Mouse (Mus musculus) neural tube, embryonic 10.5 days (tissue): ENCODE results near the gene Tceanc.

ENCODE experiments used
- DNase-seq: peaks from one replicate; pipeline ENCODE4 v3.0.0-alpha.2; 2017; ENCODE audit warnings: low spot score; ENCODE audit errors: extremely low spot score

The Tceanc gene

DNA sequence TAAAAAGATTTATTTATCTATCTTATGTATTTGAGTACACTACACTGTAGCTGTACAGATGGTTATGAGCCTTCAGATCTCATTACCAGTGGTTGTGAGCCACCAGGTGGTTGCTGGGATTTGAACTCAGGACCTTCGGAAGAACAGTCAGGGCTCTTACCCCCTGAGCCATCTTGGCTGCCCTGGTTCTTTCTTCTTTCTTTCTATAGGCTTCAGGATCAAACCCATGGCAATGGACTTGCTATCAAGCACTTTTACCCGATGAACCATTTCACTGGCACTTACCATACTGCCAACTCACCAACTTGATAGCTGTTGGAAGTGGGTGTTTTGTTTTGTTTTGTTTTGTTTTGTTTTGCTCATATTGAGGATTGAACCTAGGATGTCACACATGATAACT is 23.3 kb downstream of the Tceanc start:
- DNase-seq = no peak

DNA sequence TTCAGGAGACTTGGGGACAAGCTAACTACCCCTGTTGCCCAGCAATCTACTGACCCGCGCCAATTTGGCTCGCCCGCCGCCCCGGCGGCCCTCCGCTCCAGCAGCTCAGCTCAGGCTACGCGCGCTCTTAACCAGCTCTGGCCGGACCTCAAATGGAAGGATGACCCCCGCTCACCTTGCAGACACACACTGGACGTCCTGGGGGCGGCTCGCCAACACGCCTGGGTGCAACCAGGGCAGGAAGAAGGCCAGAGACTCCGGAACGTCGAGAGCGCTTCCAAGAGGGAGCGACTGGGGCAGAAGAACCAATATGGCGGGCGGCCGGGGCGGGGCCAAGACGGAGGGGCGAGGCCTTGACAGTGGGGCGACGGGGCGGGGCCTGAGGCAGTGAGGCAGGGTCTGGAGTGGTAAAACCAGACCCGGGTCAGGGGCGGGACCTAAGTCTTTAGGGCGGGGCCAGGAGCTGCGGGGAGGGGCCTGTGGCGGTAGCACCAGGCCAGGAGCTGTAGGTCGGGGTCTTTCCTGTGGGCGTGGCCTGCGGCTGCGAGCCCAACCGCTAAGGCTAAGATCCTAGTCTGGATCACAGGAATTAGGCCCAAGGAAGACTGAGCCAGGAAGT is 38.9 kb downstream of the Tceanc start, which contains the start of gene Rab9:
Gene Rab9 (minus strand): TSS at position 503 of the 619 bp plus-strand sequence.
- peak; percentile 88 for DNase-seq

DNA sequence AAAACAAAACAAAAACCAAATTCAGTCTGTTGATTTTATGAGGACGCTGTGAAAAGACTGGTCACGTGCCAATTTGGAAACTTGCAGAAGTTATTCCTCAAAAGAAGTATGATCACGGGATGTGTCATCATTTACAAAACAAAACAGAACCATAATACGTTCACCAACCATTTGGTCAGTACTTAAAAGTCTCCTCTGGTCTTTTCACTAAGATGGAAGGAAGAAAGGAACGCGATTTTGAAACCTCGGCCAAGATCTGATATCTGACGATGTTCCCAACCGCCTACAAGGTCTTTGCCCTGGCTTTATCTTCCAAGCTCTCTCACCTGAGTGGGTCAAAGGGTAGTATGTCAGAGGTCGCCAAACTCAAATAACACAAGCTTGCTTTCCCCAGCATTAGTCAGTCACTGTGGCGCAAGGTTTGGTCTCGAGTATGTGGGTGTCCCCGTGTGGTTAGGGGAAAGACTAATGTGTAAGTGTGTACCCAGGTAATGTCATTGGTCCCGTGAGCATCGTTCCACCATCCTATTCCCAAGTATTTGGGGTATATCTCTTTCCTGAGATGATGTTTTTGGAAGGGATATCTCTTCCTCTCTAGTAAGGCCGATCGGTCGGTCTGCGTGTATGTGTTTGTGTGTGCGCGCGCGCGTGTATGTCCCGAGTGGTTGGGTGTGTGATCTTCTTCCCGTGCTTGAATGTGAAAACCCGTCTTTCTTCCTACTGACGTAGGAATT is 39.6 kb downstream of the Tceanc start:
- no peak for DNase-seq

DNA sequence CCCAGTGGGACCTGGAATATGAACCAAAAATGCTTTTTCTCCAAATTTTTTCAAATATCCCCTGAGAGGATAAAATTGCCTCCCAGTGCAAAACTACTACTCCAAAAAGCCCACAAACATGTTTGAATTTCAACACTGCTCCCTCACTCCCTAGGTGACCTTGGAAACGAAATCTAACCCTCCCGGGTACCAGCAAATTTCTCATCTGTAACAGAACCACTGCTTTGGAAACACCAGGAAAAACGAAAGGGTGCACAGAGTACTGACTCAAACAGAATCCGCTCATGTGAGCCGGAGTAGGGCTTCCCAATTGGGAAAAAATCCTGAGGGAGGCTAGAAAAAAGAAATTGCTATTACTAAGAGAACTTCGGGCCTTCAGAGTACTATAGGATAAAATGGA is 41.0 kb downstream of the Tceanc start:
- no peak for DNase-seq

DNA sequence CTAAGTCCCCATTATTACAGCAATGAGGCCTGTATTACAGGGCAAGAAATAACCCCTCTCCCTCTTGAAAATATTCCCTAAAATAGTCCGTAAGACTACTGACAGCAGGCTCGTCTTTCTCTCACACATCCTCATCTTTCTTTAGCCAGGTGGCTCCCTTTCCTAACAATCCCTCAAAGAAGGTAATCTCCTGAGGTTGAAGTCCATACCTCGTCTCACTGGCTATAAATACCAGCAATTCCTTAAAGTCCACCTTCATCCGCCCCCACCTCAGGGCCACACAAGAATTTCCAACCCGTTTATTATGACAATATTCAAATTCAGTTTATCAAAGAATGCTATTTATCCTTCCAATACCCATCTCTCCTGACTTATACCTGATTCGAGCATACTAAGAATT is 45.8 kb downstream of the Tceanc start:
- DNase-seq = no peak

DNA sequence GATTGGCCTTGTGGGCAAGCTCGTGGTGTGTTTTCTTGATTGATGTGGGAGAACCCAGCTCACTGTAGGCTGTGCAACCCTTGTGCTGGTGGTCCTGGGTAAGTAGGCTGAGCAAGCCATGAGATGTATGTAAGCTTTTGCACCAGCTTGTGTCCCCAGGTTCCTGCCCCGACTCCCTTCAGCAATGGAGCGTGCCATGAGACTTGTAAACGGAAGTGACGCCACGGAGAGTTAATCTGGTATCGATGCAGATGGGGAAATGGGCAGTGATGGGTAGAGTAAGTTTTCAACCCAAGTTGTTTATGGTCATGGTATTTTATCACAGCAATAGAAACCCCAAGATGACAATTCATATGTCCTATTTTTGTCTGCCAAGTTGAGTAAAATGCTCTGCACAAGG is 50.0 kb downstream of the Tceanc start:
- no peak for DNase-seq

DNA sequence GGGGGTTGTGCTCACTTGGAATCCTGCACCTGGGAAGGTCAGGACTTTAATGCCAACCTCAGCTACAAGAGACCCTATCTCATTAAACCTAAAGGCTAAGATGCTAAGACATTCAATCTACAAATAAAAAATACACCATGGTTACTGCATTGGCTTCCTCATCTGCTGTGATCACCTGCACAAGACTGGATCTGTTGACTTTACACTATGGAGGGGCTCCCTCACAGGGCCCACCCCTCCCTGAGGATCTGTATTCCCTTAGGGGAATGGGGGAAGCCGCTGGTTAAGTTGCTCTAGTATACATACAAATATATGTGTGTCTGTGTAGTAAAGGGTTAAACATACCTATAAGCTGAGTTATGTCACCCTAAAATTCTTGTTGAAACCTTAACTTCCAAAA is 62.8 kb downstream of the Tceanc start:
- no peak for DNase-seq

DNA sequence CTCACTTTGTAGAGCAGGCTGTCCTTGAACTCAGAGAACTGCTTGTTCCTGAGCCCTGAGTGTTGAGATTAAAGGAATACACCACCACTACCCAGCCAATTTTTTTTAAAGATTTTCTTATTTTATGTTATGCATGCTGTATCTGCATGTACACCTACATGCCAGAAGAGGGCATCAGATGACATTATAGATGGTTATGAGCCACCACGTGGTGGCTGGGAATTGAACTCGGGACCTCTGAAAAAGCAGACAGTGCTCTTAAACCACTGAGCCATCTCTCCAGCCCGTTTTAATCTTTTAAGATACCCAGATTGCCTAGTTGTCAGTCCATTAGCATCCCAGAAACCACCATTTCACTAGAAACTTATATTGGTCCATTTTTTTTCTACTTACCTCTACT is 64.0 kb downstream of the Tceanc start:
- no peak for DNase-seq

DNA sequence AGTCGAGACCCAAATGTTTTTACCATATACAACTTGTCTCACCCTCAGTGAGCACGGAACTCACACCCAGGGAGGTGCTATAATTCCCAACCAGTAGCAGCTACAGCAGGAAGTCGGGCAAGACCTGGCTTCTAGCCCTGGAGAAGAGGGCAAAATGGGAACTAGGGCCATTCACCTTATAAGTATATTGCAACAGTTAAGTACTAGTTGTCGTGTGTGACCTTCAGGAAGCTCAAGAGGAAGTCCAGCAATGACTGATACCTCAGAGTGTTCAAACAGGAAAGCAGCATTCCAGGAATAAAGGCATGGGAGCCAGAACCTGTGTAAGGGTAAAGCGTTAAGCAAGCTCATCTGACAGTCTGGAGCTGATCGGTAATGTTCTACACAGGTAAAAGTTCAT is 64.8 kb downstream of the Tceanc start:
- DNase-seq = no peak
